Mouse (Mus musculus): ENCODE results near the gene 1700011L22Rik.

The 1700011L22Rik gene

DNA sequence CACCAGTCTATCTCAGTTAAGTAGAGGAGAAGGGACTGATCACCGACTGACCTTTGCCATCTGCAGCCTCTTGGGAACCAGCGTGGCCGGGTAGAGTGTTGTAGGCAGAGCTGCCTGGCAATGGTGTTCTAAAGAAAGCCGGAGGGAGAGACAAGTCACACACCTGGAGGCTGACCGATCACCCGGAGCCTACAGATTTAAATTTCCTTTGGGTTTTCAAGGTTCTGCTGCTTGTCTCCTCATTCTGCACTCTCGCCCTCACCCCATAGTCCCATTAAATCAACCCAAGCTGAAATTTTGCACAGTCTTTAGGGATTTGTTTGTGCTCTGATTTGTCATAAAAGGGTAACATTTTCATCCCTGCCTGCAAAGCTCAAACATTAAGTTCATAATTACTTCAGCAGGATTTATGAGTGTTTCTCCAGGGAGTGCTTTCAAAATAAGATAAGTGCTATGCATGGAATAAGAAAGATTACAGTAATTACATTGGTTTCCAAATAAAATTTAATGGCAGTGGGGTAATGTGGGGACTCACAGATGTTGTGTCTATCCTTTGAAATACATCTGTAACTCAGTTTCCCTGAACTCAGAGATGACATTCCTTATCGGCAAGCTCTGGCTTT is 19.0 kb downstream of the 1700011L22Rik start:
- DNase-seq = no peak

DNA sequence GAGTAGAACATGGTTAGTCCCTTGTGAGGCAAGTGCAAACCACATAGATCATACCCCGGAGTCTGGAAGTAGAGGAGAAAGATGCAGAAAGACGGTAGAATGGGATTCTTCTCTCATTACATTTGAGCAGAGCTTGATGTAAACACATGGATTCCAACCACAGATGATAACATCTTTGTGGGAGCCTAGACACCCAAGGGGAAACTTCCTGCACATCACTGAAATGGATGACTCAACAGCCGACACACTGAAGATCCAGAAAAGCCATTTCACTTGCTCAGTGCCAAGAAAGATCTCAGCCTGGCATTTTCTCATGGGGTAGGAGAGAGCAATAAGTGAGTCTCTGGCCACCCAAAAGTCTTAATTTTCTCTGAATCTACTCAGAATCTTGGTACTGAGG is 20.5 kb downstream of the 1700011L22Rik start:
- DNase-seq = no peak

DNA sequence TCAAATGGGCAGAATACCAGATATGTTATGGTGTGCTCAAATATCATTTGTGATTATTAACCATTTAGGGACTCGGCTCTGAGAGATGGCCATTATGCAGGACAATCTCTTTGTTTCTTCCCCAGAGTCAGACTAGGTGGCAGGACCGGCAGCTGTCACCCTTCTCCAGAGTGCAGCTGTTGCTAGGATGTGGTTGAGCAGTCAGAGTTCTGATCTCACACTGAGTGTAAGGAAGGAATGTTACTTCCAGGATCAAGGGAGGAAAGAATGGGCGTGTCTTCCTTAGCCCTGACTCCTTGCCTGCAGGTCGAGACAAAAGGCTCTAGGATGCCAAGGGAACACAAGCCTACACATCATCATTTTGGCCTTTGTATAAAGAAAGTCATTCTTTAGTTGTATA is 21.2 kb downstream of the 1700011L22Rik start:
- no peak for DNase-seq

DNA sequence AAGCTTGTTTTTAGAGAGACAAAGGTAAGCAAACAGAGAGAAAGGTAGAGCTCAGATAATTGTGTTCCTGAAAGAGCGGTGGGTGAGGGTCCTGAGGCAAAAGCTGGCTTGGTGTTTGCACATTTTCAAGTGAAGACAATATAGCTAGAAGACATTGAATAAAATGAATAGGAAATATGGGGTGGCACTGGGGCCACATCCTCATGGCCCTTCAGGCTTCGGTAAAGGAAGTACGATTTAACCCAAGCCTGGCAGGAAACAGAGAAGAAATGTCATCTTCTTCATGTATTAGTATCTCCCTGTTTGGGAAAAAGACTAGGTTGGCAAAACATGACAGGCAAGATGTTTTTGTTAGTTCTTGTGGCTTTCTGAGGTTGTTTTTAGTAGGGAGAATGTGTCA is 22.3 kb downstream of the 1700011L22Rik start:
- no peak for DNase-seq

DNA sequence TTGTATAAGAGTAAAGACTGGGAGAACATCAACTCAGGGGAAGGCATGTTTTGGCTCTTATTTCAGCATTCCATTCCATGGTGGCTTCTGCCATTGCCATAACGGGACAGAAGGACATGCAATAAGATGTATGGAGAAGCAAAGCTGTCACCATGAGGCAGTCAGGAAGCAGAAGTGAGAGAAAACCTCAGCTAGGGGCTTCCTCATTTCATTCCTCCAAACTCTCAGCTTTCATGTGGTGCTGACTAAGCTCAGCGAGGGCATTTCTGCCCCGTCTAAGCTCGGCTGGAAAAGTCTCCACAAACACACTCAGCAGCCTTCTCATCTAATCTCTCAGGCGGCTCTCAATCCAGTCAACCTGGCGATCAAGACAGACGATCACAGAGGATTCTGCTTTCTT is 22.8 kb downstream of the 1700011L22Rik start:
- no peak for DNase-seq

DNA sequence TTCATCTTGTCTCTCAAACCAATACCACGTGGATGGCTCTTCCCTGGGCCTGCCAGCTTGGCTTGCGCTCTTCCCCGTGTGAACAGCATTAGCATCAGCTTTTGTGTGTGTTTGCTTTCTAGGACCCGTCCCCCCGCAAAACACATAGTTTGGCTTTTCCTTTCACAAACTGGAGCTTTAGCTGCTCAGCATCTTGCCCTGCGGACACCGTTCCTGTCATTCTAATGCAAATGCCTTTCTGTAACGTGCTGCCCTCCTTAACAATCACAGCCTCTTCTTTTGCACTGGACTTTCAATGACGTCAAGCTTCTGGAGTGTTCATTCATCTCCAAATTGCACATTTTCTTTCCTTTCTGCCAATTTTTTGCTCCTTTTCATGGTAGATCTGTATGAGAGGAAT is 24.0 kb downstream of the 1700011L22Rik start:
- no peak for DNase-seq

DNA sequence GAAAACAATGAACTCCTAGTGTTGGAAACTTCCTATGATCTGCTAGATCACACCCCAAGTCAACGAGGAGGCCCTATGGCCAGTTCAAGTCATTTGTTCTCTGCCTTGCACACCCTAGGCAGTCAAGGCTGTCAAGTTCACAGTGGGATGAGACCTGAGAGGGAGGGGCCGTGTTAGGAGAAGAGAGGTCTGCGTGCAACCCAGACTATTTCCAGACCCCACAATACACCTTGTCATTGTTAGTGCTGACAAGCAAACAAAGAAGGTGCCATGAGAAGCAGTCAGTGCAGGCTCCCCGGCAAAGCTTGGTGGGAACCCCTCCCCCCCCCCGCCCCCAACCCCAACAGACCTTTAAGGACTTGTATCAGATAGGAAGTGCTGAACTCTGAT is 25.6 kb downstream of the 1700011L22Rik start:
- DNase-seq = no peak

DNA sequence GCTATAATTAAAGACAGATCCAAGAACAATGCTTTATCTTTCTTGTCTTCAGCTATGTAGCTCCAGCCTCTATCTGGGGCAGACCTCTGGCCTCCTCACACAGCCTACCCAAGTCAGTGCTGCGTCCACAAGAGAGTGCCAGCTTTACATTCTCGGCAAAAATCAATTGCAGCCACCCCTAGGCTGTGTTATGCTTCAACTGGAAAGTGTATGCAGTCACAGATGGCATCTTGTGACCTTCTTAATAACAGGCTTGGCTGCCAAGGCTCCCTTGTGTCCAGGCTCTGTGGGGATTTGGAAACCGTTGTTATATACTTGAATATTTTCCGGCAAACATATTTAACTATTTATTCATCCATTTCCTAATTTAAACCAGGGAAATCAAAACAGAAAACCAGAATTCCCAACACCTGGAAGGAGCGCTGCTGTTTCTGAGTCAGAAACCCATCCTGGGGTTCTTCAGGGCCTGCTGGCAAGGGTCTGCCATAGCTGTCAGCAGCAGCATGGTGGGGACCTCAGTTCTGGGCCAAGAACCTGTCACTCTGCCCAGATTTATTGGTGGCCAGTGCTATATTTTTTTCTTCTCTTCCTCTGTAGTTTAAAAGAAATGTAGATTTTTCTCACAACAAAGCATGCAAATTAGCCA is 26.1 kb downstream of the 1700011L22Rik start:
- DNase-seq = no peak

DNA sequence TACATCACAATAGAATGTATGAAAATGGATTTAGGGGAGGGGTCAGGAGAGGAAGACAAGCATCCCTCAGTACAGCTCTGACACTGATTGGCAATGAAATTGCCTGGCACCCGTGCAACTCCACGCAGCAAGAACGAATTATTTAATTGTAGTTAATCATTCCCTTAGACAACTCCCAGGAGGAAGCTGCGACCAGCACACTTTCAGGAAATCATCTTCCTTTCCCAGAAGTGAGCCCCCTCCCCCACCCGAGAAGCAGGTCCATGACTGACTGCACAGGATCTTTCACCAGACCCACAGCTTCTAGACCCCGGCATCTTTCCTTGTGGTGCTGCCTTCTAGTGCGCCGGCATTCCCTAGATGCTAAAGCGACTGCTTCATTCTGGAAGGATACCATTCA is 36.7 kb downstream of the 1700011L22Rik start:
- no peak for DNase-seq

DNA sequence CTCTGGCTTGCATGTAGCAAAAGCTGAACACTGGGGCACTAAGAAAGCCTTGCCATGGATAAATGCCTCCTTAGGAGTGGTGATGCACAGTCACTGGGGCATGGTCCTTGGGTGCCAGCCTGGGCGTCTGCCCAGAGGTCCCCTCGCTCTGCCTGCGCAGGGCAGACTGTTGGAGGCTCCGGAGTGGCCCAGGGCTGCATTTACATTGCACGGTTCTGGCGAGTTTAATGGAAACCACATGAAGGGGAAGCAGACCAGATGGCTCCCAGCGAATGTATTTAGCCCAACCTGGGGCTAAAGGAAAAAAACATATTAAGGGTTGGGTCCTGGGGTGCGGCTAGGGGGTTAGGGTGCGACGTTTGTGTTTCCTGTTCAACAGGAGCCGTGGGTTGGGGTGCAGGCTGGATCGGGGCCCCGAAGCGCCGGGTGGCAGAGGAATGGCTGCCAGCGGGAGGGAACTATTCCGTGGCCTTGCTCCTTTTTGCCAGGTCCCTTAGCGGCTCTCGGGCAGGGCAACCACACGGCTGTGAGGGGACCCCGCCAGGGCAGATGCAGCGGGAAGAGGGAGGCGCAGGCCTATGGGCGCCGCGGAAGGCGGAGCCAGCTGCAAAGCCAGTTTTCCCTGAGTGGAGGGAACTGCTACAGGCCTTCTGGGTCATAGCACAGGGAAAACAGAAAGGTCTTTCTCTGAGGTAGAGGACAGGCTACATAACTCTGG is 38.6 kb downstream of the 1700011L22Rik start:
- peak; percentile 51 for DNase-seq

DNA sequence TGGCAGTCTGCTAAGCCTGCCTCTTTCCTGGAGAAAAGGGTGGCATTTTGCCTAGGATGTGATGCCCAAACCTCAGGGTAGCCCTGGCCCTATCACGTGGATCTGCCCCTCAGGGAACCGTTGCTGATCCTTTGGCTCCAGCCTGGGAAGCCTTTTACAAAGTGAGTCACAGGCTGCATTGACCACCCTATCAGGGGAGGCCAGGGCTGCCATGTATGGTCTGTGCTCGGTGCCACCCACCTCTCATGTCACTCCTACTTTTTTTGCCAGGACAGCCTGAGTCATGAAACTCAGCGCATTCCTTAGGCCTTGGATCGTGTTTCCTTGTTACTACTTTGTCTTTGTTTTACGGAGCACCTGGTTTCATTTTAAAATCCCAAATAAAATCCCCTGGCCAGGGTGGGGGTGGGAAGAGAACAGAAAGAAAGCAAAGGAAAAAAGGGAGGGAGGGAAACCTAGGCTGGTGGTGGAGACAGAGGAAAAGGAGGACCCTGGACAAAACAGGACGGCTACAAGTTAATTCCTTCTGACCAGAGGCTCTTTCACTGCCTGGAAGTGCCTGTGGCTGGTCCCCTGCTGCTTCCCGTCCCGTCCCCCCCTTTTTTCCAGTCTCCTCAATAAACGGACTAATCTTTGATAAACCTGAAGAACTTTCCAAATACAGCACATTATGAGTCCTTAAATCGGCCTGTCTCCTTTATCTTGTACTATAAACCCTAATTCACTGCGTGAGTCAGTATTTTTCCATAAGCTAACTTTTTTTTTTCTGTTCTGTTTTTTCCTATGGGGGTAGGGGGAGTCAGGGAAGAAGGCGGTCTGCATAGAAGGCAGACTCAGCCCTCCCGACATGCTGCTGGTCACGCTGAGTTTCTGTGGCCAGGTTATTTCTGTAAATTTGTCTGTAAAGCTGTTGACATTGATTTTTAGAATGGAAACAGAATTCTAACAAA is 39.4 kb downstream of the 1700011L22Rik start:
- DNase-seq = peak; percentile 26

DNA sequence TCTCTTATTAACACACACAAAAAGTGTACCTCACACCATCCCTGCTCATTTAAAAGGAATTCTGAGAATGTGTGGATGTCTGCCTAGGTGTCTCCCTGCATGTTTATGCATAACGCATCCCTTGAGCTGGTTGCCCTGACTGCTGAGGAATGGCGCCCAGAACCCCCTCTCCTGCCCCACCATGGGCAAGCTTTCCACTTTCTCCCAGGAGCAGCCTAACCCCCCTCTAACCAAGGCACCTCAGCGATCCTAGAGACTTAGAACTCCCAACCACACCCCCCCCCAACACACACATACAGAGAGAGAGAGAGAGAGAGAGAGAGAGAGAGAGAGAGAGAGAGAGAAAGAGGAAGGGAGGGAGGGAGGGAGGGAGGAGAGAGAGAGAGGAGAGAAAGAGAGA is 40.2 kb downstream of the 1700011L22Rik start:
- DNase-seq = no peak

DNA sequence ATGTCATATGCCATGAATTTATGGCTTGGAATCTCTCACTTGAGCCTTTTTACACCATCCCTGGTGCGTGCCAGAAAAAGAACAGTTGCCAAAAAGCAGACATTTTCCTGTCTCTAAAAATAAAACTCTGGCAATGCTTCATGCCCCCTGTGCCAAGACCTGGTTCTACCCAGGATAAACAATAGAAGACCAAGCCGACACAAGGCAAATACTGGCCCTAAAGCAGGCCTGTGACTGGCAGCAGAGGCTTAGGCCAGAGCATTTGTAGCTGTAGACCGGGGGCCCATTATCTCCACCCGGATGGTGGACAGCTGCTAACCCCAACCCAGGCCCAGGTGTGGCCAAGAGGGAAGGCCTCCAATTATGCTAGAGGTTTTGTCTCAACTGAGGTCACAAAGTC is 41.5 kb downstream of the 1700011L22Rik start:
- peak; percentile 56 for DNase-seq

DNA sequence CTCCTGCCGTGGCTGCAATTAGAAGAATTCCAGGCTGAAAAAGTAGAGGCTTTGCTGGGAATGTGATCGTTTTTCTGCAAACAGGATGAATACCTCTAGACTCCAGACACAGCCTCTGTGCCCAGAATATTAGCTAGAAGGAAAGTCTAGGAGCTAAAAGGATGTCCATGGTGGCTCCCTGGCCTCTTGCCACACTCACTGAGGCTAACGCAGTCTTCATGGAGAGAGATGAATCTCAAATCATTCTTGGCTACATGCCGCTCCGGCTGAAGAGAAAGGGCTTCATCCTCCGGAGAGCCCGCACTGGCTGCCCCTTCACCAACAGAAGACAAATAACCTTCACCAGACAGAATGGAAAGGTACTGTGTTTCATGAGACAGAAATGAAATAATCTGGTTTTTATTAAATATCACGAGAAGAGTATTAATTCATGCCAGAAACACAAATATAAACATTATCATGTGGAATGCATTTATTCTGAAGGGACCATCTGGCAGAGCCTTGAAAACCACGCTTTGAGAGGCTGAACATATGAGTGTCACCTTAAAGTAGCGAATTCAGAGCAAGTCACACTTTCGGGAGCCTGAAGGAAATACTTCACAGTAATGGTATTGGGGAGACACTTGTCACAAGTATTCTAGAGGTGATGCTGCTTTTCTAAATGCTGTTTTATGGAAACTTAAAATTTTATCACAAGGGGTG is 46.8 kb downstream of the 1700011L22Rik start:
- peak; percentile 24 for DNase-seq

DNA sequence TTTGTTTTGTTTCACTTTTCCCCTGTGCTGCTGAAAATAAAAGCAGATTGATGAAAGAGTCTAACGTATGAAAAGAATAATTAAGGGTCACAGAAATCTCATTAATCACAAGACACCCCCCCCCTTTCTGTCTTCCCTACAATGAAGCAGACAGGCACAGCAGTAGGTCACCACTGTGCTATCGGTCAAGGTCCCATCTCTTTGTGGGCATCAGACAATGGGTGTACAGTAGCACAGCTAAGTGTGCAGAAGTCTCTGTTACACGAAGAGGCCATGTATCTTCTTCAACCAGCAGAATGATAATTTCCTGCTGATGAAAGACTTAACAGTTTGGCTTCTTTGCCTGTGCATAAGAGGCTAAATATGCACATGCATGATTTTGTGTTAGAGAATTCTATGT is 49.7 kb downstream of the 1700011L22Rik start:
- no peak for DNase-seq

DNA sequence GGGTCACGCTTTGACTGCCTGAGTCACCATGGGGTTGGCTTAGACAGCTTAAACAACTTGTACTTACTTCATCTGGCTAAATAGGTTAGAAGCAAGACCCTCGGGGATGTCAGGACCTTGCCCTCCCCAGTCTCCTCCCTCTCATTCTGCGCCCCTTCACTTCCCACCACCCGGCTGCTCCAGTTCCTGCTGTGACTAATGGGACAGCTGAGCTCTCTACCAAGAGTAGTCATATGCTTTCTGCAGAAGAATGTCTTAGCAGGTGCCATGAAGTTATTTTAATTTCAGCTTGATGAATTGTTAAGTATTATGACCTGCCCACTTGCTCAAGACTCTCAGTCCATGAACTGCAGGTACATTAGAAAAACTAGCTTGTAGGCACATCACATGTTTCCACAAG is 51.9 kb downstream of the 1700011L22Rik start:
- DNase-seq = no peak

DNA sequence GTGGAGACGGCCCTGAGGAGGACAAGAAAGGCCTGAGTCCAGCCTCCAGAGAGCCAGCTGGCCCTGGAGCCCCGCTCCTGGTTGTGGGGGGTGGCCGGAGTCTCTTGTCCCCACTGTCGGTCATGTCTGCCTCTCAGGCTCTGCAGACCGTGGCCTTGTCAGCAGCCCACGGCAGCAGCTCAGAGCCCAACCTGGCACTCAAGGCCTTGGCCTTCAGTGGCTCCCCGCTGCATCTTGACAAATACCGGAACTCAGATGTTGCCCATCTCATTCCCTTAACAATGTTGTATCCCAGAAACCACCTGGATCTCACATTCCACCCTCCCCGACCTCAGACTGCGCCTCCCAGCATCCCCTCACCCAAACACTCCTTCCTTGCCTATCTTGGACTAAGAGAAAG is 58.3 kb downstream of the 1700011L22Rik start:
- no peak for DNase-seq

DNA sequence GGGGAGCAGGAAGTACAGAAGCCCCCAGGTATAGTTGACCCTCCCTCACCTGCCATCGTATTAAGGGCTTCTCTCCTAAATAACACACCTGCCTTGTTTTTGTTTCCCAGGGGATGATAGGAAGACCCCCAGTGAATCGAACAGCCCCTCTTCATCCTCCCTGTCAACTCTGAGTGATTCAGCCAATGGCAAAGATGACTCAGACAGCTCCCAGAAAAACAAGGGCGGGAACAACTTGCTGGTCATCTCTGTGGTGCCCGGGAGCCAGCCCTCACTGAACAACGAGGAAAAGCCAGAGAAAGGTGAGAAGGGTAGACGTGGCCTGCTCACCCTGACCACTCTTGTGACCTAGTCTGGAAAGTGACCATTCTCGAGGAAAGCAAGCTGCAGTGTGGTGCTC is 62.9 kb downstream of the 1700011L22Rik start:
- DNase-seq = no peak

DNA sequence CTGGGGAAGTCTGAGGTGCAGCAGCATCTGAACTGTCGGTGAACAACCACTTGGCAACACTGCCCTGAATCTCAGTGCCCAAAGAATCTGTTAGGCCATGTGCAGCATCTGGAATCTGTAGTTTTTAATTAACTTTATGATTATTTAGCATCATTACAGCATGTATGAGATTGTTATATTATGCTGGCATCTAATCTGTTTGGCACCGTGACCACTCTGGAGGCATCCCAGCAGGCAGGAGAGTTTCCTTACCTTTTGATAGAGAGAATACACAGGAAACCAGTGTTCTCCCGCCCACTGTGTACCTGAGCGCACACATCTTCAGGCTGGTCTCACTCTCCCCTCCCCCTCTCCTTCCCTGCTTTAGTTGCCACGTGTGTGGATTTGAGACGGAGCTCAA is 68.7 kb downstream of the 1700011L22Rik start:
- no peak for DNase-seq

DNA sequence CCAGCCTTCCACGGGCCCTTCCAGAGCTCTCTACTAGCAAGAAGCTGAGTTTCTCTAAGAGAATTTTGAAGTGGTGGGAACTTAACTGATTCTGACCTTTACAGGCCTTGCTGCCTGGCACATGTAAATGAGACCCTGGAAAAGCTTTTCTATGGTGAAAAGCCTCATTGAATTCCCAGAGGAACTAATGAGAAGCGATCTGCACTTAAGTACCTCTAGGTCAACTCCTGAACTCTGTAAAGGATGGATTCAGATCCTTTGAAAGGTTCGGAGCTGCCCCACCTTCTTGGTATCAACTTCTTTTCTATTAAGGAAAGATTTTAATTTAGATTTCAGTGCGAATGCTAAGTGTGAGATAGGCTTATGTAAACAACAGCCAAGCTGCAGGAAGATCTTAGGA is 72.4 kb downstream of the 1700011L22Rik start:
- DNase-seq = no peak

DNA sequence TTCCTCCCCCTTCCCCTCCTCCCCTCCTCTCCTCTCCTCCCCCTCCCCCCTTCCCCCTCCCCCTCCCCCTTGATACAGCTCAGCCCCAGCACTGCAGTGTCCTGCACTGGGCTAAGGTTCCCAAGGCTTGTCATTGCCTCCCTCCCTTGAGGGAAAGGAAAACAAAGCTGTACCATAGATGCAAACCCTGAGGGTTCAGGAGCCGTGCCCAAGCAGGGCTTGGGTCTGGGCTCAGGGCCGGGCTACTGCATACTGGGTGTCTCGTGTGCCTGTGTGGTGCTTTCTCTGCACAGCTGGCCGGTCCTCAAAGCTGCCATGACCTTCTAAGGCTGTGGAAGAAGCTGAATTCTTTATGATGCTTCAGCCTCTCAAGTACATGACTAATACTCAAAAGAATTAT is 74.8 kb downstream of the 1700011L22Rik start:
- no peak for DNase-seq

DNA sequence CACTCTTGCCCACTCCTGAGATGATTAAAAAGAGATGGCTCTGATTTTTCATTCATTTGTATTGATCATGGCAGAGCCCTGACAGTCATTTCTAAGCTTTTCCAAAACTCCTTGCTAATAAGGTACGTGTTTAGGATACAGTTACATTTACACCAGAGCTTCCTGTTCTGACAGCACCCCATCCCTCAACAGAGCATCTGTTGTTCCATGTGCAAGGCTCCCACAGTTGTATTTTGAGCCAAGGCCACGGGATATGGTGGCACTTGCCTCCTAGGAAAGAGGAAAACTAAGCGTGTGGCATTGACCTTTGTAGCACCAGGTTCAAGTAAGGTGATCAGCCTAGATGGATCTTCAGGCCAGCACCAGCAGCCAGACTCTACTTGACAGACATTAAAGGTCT is 83.1 kb downstream of the 1700011L22Rik start:
- DNase-seq = no peak

DNA sequence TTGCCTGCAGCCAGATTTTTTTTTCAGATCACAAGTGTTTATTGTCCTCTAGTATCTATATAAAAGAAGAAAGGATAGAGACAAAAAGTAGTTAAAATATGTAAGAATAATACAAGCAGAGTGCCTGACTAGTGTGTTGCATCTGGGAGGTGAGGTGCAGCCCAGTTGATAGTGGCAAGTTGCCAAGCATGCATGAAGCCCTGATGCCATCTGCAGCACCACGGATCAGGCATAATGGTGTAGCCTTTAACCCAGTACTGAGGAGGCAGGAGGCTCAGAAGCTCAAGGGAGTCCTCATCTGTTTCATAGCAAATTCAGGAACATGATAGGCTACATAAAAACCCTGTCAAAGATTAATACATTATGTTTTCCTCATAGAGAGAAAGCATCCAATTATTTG is 84.0 kb downstream of the 1700011L22Rik start:
- DNase-seq = no peak

Measured in lung, postnatal 10 days (tissue).